Mouse (Mus musculus): ENCODE data around the gene Chm.
"Not testable (repeated sequence)": the region's sequence is repeated elsewhere in the genome, so short reads cannot be mapped to it uniquely, and the experiment has no call there.

The Chm gene

DNA sequence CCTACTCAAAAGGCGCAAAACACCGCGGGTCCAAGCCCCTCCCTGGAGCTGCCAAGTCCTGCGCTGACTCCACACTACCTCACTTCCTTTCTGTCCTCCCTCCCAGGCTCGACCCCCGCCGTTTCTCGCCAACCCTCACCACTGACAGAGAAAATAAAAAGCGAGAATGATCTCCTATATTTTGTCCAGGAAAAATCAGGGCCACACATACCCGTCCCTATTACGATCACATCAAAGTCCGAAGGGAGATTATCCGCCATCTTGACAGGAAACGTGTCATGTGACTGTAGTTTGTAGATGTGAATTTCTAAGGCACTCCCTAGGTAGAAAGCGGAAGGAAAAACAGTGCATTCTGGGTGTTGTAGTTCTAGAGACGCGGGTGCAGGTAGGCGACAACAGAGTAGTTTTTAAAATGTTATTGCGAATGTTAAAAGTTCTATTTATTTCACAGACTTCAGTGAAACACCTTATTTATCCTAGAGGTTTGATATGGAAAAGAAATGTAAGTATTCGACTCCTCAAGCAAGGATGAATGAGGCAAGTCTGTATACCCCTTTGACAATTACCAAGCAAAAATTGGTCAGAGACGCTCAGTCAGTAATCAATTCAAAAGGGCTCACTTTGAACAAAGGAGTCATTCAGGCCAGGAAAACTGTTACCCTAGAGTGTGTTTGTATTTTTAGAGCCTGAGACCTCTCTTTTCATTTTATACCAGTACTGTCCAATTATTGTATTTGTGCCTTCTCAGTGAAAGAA lies at the start of gene Chm:
Gene Chm (minus strand): TSS at position 288 of the 756 bp plus-strand sequence.
- peak; percentile 62 for DNase-seq

DNA sequence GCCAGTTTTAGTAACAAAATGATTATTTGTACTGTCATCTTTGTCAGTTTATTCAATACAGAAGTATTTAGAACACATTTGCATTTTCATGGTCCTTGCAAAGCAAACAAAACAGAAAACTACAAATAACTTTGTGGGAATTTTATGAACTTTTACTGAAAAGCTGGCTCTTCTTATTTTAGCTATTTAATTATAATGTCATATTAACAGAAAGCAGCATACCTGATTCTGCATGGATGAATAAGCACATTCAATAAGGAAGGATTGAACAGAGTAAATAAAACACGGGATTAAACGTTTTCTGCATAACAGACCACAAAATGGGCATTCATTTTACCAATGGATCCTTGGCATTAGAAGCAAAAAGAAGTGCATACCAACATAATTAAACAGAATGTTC lies 8.6 kb upstream of the Chm start:
- DNase-seq, result no peak

DNA sequence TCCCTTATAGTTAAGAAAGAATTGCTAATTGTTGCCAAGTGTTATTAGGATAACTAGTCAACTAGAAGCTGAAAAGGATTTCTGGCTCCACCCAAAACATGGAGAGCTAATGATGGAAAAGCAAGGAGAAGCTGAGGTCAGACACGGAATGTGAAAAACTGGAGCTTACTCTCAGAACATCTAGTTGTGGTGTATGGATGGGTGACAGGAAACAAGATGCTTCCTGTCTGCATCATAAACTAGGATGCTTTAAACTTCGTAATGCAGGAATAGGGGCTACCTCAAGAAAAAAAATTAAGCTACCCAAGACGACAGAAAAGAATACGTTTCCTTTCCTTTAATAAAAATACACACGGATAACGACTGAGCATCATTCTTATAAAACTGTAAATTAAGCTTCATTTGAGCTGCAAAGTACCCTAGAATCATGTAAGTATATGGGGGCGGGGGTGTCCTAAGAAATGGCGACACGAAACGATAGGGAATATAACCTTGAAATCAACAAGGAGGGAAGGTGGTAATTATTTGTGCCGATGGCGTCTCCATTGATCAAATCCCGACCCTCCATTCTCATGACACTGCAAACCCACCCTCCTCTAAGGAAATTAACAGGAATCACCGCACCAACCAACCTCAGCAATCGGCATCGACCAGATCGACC lies 618 bp downstream of the Chm start:
- DNase-seq, result no peak

DNA sequence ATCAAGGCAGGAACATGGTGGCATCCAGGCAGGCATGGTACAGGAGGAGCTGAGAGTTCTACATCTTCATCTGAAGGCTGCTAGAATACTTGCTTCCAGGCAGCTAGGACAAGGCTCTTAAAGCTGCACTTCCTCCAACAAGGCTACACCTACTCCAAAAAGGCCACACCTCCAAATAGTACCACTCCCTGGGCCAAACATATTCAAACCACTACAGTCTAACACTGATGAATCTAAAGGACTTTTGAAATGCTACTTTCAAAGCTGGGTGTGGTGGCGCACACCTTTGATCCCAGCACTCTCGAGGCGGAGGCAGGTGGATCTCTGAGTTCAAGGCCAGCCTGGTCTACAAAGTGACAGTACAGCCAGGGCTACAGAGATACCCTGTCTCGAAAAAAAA lies 4.5 kb downstream of the Chm start:
- not testable (repeated sequence) for DNase-seq

DNA sequence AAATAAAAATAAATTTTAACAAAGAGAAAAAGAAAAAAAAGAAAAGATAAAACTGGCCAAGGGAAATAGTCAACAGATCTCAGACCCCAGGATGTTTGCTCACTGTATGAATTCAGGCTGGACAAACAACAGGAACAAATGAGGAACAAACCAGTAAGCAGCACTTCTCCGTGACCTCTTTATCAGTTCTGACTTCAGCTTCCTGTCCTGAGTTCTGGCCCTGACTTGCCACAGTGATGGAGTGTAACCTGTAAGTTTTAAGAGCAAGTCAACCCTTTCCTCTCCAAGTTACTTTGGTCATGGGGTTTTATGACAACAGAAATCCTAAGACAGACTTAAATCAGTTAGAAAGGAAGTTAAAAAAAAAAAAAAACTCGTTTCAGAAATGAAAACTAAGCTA lies 12.6 kb downstream of the Chm start:
- DNase-seq, result no peak

DNA sequence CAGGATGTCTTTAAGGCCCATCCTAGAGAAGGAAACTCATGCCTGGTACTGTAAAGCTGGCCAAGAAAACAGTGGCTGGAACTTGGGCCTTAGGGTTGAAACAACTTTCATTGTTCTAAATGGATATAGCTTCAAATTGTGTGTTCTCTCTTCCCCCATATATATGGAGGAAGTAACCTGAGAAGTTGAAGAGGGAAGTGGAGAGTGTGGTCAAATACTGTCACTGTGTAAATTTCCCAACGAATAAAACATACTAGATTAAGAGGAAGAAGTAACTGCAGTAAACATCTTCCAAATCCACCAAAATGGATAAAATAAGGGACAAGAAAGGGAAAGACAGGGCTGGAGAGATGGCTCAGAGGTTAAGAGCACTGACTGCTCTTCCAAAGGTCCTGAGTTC lies 13.0 kb downstream of the Chm start:
- no peak for DNase-seq

DNA sequence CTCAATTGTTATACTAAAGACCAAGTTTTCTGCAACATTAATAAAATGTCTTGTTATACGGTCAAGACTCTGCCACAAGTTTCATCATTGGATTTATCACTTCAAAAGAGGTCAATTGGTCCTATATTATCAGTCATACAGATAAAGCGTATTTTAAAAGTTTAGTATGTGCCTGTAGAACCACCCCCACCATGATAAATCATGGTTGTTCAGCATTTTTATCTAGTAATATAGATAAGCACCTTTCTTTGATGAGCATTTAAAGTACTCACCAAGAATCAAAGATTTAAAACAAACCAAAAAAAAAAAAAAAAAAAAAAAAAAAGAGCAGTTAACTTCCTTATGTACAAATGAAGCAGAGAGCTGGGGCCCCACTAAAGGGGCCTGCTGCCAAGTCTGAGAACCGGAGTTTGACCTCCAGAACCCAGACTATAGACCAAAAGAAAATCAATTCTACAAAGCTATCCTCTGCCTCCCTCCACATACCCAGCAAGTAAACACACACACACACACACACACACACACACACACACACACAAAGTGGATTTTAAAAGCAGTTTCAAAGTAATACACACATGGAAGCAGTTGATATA lies 25.0 kb downstream of the Chm start:
- no peak for DNase-seq

DNA sequence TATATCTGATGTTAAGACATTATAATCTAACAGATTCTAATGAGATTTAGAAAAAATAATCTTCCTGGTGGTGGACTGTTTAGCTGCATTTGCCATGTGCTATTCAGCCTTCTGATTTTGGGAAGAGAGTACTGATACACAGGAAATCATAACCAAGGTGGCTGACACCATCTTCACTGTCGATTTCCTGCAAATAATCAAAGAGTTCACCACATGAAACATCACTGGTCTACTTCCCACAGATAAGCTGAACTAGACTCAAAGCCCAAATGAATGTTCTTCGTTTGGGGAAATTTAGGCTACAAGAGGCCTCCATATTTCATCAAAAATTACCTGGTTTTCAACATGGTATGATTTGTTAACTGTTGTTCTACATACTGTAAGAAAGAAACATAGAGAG lies 101.1 kb downstream of the Chm start:
- no peak for DNase-seq

DNA sequence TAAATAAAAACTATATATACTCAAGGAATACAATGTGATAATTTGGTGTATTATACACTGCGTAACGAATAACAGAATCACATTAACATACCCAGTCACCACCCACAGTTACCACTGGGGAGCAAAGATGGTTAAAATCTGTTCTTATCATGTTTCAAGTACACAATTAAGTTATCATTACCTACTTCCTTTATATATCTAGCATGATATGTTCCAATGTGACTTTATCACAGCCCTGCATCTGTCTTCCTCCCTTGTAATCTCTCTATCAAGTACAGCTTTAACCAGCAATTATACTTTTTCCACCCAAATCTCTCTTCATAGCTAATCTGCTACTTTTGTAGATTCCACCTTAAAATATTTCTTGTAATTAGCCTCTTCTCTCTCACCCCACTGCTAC lies 109.3 kb downstream of the Chm start:
- no peak for DNase-seq

DNA sequence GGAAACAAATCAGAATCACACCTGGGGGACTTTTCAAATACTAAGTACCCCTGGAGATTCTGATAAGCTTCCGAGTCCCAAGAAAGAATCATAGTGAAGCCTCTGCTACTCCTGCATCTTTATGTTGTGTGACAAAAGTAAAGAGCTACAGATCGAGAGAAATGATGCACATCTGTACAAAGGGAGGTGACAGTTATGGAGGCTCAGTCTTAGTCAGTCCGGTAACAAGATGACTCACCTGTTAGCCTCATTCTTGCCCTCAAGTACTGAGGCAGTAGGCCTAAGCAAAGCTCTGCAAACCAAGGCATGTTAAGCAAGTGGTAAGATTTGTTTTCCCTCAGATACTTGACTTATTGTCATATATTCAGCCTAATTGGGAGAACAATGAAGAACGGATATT lies 110.5 kb downstream of the Chm start:
- DNase-seq, result no peak

DNA sequence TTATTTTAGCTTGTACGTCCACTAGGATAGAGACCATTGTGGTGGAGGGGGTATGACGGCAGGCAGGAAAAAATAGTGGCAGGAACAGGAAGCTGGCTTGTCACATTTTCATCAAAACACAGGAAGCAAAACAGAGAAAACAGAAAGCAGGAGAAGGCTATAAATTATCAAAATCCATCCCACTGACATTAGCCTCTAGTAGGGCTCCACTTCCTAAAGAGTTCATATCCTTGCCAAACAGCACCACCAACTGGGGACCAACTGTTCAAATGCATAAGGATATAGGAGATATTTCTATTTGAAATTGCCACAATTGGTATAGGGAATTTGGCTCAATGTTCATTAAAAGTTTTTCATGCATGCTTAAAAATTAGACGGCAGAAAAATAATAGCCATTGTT lies 181.7 kb downstream of the Chm start:
- DNase-seq, result no peak

DNA sequence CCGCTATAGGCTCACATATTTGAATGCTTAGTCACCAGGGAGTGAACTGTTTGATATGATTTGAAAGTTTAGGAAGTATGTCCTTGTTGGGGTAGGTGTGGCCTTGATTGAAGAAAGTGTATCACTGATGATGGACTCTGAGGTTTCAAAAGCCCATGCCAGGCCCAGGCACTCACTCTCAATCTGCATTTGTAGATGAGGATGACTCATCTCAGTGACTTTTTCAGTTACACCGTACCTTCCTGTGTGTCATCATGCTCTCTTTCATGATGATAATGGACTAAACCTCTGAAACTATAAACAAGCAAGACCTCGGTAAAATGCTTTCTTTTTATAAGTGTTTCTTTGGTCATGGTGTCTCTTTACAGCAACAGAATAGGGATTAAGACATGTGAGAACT lies 183.1 kb downstream of the Chm start:
- no peak for DNase-seq
